Mouse (Mus musculus): Measurements from ENCODE around the gene Pabpn1l. TPM values are rescaled to one million over a fixed set of nuclear protein-coding genes. Genes with fewer than 3 reads are reported as not detected.

The Pabpn1l gene
- polyA plus RNA-seq, 1 experiment from 2014 or later: not detected

DNA sequence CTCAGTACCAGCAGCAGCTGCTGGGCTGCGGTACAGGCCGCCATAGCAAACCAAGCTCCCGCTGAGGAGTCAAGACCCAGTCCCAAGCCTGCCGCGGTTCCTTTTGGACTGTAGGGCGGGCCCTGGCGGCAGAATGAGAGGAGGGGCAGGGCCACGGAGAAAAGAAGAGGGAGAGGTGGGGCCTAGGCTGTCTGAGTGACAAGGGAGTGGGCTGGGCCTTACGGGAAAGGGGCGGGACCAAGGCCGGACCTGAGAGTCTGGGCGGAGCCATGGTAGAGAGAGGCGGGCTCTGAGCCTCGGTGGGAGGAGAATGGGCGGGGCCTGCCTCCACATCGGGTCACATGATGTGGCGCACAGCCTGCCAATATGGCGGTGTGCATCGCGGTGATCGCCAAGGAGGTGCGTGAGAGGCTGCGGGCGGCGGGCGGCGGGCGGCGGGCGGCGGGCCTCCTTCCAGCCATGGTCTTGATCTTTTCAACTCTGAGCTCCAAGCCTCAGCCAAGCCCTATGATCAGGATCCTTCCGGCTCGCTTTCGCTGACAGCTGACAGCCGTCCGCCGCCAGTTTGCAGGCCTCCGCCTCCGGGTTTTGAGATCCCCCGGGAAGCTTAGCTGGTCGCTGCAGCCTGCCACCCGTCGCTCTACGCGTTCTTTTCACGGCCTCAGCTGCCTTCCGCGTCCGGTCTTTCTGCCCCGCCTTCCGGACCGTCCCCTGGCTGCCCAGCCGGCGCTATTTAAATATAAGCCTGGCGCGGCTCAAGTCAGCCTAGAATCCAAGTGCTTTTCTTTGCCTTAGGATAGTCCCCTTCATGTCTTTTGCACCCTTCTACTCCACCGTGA is 11.0 kb downstream of the Pabpn1l start, which contains the start of the genes Galns and Trappc2l:
Gene Galns, minus strand, starts transcription at position 169 of the 839 bp plus-strand sequence.
Gene Trappc2l, plus strand, starts transcription at position 346 of the 839 bp plus-strand sequence.
- DNase-seq (ENCODE audit: low spot score) (peak; percentile 99), ATAC-seq (ENCODE audit: low FRiP score) (peak; percentile 97)
- peak within 1 kb of the TSS; percentile 89 for H3K9ac ChIP-seq
- peaks cover 17% of the 10 kb centered on the region for H3K4me1 ChIP-seq (replicated peaks; ENCODE audit: control insufficient read depth, insufficient read depth, low read length)
- no peaks in the 10 kb centered on the region for H3K9me3 ChIP-seq (ENCODE audit: control insufficient read depth, low read length)
- peak within 1 kb of the TSS; percentile 85 for H3K4me2 ChIP-seq (replicated peaks)
- no peaks in the 10 kb centered on the region for H3K27me3 ChIP-seq (ENCODE audit: control insufficient read depth, insufficient read depth, low read length)
- H3K36me3 ChIP-seq (replicated peaks; ENCODE audit: control insufficient read depth, insufficient read depth): peaks cover 13% of the 10 kb centered on the region
- WGBS: under 1% methylated on average over 55 of the region's 57 CpGs
- peak within 1 kb of the TSS; percentile 88 for H3K27ac ChIP-seq
- H3K4me3 ChIP-seq (replicated peaks; ENCODE audit: low read length): peak within 1 kb of the TSS; percentile 72

GRCm38 (mm10) chr8:122610612-122611277 is 11.8 kb downstream of the Pabpn1l start:
- H3K4me2 ChIP-seq (replicated peaks): peak overlapping the region; percentile 85
- H3K27me3 ChIP-seq (ENCODE audit: control insufficient read depth, insufficient read depth, low read length): no peaks in the 10 kb centered on the region
- H3K27ac ChIP-seq: peak overlapping the region; percentile 78
- H3K9me3 ChIP-seq (ENCODE audit: control insufficient read depth, low read length): no peaks in the 10 kb centered on the region
- peak overlapping the region; percentile 72 for H3K4me3 ChIP-seq (replicated peaks; ENCODE audit: low read length)
- peak overlapping the region; percentile 72 for H3K9ac ChIP-seq
- ATAC-seq (ENCODE audit: low FRiP score) (0 out of 2 replicates have a peak, but pooled peaks have one; percentile 7), DNase-seq (ENCODE audit: low spot score) (no peak)
- peaks cover 17% of the 10 kb centered on the region for H3K4me1 ChIP-seq (replicated peaks; ENCODE audit: control insufficient read depth, insufficient read depth, low read length)
- 2% methylated on average over 20 of the region's 20 CpGs for WGBS
- peaks cover 10% of the 10 kb centered on the region for H3K36me3 ChIP-seq (replicated peaks; ENCODE audit: control insufficient read depth, insufficient read depth)

DNA sequence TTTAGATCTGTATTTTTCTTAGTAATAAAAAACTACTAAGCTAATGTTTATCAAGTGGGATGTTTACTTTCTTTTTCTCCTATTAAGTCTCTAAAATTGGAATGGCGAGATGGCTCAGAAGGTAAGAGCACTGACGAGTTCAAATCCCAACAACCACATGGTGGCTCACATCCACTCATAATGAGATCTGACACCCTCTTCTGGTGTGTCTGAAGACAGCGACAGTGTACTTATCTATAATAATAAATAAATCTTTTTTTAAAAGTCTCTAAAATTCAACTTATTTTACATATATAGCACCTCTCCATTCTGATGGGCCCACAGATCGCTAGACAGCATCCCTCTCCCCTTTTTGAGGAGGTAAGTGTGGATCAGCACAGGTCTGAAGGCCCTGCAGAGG is 12.3 kb downstream of the Pabpn1l start:
- WGBS: 64% methylated on average over 4 of the region's 4 CpGs
- DNase-seq (ENCODE audit: low spot score): no peak

GRCm38 (mm10) chr8:122606810-122607209 is 15.7 kb downstream of the Pabpn1l start:
- no peaks in the 10 kb centered on the region for H3K27me3 ChIP-seq (ENCODE audit: control insufficient read depth, insufficient read depth, low read length)
- H3K9me3 ChIP-seq (ENCODE audit: control insufficient read depth, low read length): no peaks in the 10 kb centered on the region
- ATAC-seq (ENCODE audit: low FRiP score): no peak
- H3K4me1 ChIP-seq (replicated peaks; ENCODE audit: control insufficient read depth, insufficient read depth, low read length): peaks cover 8% of the 10 kb centered on the region
- no peak overlapping the region for H3K4me3 ChIP-seq (replicated peaks; ENCODE audit: low read length)
- H3K36me3 ChIP-seq (replicated peaks; ENCODE audit: control insufficient read depth, insufficient read depth): no peaks in the 10 kb centered on the region
- 88% methylated on average over 11 of the region's 12 CpGs for WGBS
- no peak overlapping the region for H3K27ac ChIP-seq
- DNase-seq (ENCODE audit: low spot score): no peak
- no peak overlapping the region for H3K4me2 ChIP-seq (replicated peaks)
- H3K9ac ChIP-seq: no peak overlapping the region

More for the DNA sequence above, 12.3 kb downstream of the Pabpn1l start:
- Histone ChIP-seq H3K9me3 (ENCODE audit: control insufficient read depth, low read length) (no peaks in the 10 kb centered on the region), H3K27ac (no peak overlapping the region), H3K4me2 (replicated peaks) (peak overlapping the region; percentile 85), H3K4me1 (replicated peaks; ENCODE audit: control insufficient read depth, insufficient read depth, low read length) (peaks cover 17% of the 10 kb centered on the region), H3K9ac (no peak overlapping the region), H3K27me3 (ENCODE audit: control insufficient read depth, insufficient read depth, low read length) (no peaks in the 10 kb centered on the region), H3K36me3 (replicated peaks; ENCODE audit: control insufficient read depth, insufficient read depth) (peaks cover 4% of the 10 kb centered on the region), H3K4me3 (replicated peaks; ENCODE audit: low read length) (no peak overlapping the region)
- ATAC-seq (ENCODE audit: low FRiP score): no peak

DNA sequence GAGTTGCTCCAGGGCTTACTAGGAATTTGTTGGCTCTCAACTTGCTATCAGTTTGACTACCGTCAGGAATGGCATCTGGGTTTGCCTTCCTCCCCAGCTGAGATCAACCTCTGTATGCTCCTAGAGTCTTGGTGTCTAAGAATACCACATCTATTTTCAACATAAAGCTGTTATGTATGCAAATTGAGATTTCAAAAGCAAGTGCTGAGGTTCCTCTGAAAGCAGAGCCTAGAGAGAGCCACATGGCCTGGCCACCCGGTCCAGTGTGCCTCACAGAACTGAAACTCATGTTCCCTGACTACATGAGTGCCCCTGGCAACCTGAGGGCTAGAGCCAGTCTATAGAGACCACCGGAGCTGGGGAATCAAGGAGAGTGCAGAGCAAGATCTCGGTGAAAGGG is 17.2 kb downstream of the Pabpn1l start:
- Histone ChIP-seq H3K4me1 (replicated peaks; ENCODE audit: control insufficient read depth, insufficient read depth, low read length) (peaks cover 2% of the 10 kb centered on the region), H3K9me3 (ENCODE audit: control insufficient read depth, low read length) (no peaks in the 10 kb centered on the region), H3K27ac (no peak overlapping the region), H3K36me3 (replicated peaks; ENCODE audit: control insufficient read depth, insufficient read depth) (no peaks in the 10 kb centered on the region), H3K9ac (no peak overlapping the region), H3K27me3 (ENCODE audit: control insufficient read depth, insufficient read depth, low read length) (no peaks in the 10 kb centered on the region), H3K4me2 (replicated peaks) (no peak overlapping the region), H3K4me3 (replicated peaks; ENCODE audit: low read length) (no peak overlapping the region)
- DNase-seq (ENCODE audit: low spot score) (no peak), ATAC-seq (ENCODE audit: low FRiP score) (no peak)
- 79% methylated on average over 4 of the region's 4 CpGs for WGBS

GRCm38 (mm10) chr8:122604640-122605039 is 17.9 kb downstream of the Pabpn1l start:
- Histone ChIP-seq H3K36me3 (replicated peaks; ENCODE audit: control insufficient read depth, insufficient read depth) (no peaks in the 10 kb centered on the region), H3K4me2 (replicated peaks) (no peak overlapping the region), H3K4me1 (replicated peaks; ENCODE audit: control insufficient read depth, insufficient read depth, low read length) (no peaks in the 10 kb centered on the region), H3K27me3 (ENCODE audit: control insufficient read depth, insufficient read depth, low read length) (no peaks in the 10 kb centered on the region), H3K9me3 (ENCODE audit: control insufficient read depth, low read length) (no peaks in the 10 kb centered on the region), H3K27ac (no peak overlapping the region), H3K4me3 (replicated peaks; ENCODE audit: low read length) (no peak overlapping the region), H3K9ac (no peak overlapping the region)
- DNase-seq (ENCODE audit: low spot score) (no peak), ATAC-seq (ENCODE audit: low FRiP score) (no peak)
- WGBS: 60% methylated on average over 1 of the region's 1 CpGs

DNA sequence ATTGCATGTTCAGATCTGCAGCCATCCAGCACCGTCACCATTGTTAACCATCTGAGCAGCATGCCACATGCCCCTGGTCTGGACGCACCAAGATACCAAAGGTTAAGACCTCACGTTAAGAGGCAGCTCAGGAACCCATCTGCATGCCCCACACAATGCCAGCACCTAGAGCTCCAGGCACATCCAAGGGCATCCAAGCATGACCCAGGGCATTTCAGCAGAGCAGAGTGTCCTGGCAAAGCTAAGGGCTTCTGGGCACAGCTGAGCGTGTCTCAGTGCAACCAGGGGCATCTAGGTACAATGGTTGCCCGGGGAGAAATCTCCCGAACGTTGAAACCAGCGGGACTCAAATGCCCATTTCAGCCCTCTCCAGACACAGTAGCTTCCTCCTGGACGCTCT is 21.9 kb downstream of the Pabpn1l start:
- Histone ChIP-seq H3K4me2 (replicated peaks) (no peak overlapping the region), H3K27me3 (ENCODE audit: control insufficient read depth, insufficient read depth, low read length) (no peaks in the 10 kb centered on the region), H3K36me3 (replicated peaks; ENCODE audit: control insufficient read depth, insufficient read depth) (no peaks in the 10 kb centered on the region), H3K9me3 (ENCODE audit: control insufficient read depth, low read length) (no peaks in the 10 kb centered on the region), H3K27ac (no peak overlapping the region), H3K4me3 (replicated peaks; ENCODE audit: low read length) (no peak overlapping the region), H3K9ac (no peak overlapping the region), H3K4me1 (replicated peaks; ENCODE audit: control insufficient read depth, insufficient read depth, low read length) (no peaks in the 10 kb centered on the region)
- ATAC-seq (ENCODE audit: low FRiP score) (no peak), DNase-seq (ENCODE audit: low spot score) (no peak)
- WGBS: 85% methylated on average over 9 of the region's 9 CpGs

- 54% methylated on average over 4 of the region's 4 CpGs for WGBS
- Histone ChIP-seq H3K36me3 (replicated peaks; ENCODE audit: control insufficient read depth, insufficient read depth) (no peaks in the 10 kb centered on the region), H3K4me1 (replicated peaks; ENCODE audit: control insufficient read depth, insufficient read depth, low read length) (peaks cover 7% of the 10 kb centered on the region; the same call in 1 of the 2 replicates), H3K27ac (no peak overlapping the region), H3K9me3 (ENCODE audit: control insufficient read depth, low read length) (no peaks in the 10 kb centered on the region), H3K4me2 (replicated peaks) (no peak overlapping the region), H3K27me3 (ENCODE audit: control insufficient read depth, insufficient read depth, low read length) (no peaks in the 10 kb centered on the region), H3K9ac (no peak overlapping the region), H3K4me3 (replicated peaks; ENCODE audit: low read length) (no peak overlapping the region)
- ATAC-seq (ENCODE audit: low FRiP score) (no peak), DNase-seq (ENCODE audit: low spot score) (no peak)
Observed at GRCm38 (mm10) chr8:122596031-122596430, 26.5 kb downstream of the Pabpn1l start.

- no peak for ATAC-seq (ENCODE audit: low FRiP score)
- no peaks in the 10 kb centered on the region for H3K27me3 ChIP-seq (ENCODE audit: control insufficient read depth, insufficient read depth, low read length)
- peaks cover 7% of the 10 kb centered on the region; the same call in 1 of the 2 replicates for H3K4me1 ChIP-seq (replicated peaks; ENCODE audit: control insufficient read depth, insufficient read depth, low read length)
- DNase-seq (ENCODE audit: low spot score): no peak
- H3K9ac ChIP-seq: no peak overlapping the region; the same call in 1 of the 2 replicates
- H3K4me2 ChIP-seq (replicated peaks): no peak overlapping the region
- 58% methylated on average over 19 of the region's 19 CpGs for WGBS
- no peaks in the 10 kb centered on the region for H3K9me3 ChIP-seq (ENCODE audit: control insufficient read depth, low read length)
- H3K27ac ChIP-seq: peak overlapping the region; percentile 27; the same call in 1 of the 2 replicates
- H3K36me3 ChIP-seq (replicated peaks; ENCODE audit: control insufficient read depth, insufficient read depth): no peaks in the 10 kb centered on the region
- no peak overlapping the region for H3K4me3 ChIP-seq (replicated peaks; ENCODE audit: low read length)
Observed at GRCm38 (mm10) chr8:122593783-122594507, 28.6 kb downstream of the Pabpn1l start.

Data from hindbrain, embryonic 14.5 days (tissue).